Mouse (Mus musculus): ENCODE results near the gene Cyp4f18.
"Not testable (repeated sequence)": the region's sequence is repeated elsewhere in the genome, so short reads cannot be mapped to it uniquely, and the experiment has no call there.

DNA sequence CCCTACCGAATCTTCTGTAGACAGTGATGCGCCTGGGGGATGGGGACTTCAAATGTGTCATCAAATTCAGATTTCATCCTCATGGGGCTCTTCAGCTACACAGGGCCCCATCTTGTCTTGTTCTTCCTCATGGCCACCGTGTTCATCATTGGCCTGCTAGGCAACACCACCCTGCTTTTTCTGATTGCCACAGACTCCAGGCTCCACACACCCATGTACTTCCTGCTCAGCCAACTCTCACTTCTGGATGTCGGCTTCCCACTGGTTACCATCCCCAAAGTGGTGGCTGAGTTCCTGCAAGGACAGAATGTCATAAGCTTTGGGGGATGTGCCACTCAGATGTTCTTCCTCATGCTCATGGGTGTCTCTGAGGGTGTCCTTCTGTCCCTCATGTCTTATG is 48.2 kb upstream of the Cyp4f18 start:
- TF ChIP-seq EP300 (IDR thresholded peaks at IDR 0.05; ENCODE audit: insufficient read depth, low read depth, low read length); POLR2A (IDR thresholded peaks at IDR 0.05; ENCODE audit: insufficient read depth, low read length); CTCF (IDR thresholded peaks at IDR 0.05; ENCODE audit: low read depth, low read length): not testable (repeated sequence)

Data from ES-Bruce4 (cell line).